Mouse (Mus musculus): ENCODE data around the gene Mfsd5. TPM values are rescaled to one million over a fixed set of nuclear protein-coding genes. Genes with fewer than 3 reads are reported as not detected.

Mfsd5 gene
- polyA plus RNA-seq, 1 experiment from 2014 or later = 46.7 TPM

- Histone ChIP-seq H3K9ac (peak overlapping the region; percentile 84), H3K27ac (replicated peaks) (peak overlapping the region; percentile 97), H3K4me2 (peak overlapping the region; percentile 96), H3K36me3 (0 out of 2 replicates have a peak, but pooled peaks cover 3% of the 10 kb centered on the region), H3K9me3 (no peaks in the 10 kb centered on the region), H3K4me3 (peak overlapping the region; percentile 20), H3K4me1 (peaks cover 47% of the 10 kb centered on the region), H3K27me3 (replicated peaks) (peaks cover 76% of the 10 kb centered on the region)
- ATAC-seq (ENCODE audit: extremely low read depth, insufficient number of reproducible peaks, low FRiP score, low TSS enrichment) = no peak
- WGBS = 1% methylated on average over 13 of the region's 13 CpGs
Observed at GRCm38 (mm10) chr15:102249251-102249691, 30.0 kb upstream of the Mfsd5 start.

GRCm38 (mm10) chr15:102249967-102250366, 29.3 kb upstream of the Mfsd5 start:
- Histone ChIP-seq H3K9me3 (no peaks in the 10 kb centered on the region), H3K4me2 (peak overlapping the region; percentile 96), H3K9ac (peak overlapping the region; percentile 84), H3K36me3 (0 out of 2 replicates have a peak, but pooled peaks cover 3% of the 10 kb centered on the region), H3K4me1 (peaks cover 43% of the 10 kb centered on the region), H3K27ac (replicated peaks) (peak overlapping the region; percentile 97), H3K27me3 (replicated peaks) (peaks cover 76% of the 10 kb centered on the region), H3K4me3 (no peak overlapping the region)
- WGBS = 45% methylated on average over 9 of the region's 9 CpGs
- ATAC-seq (ENCODE audit: extremely low read depth, insufficient number of reproducible peaks, low FRiP score, low TSS enrichment) = no peak

DNA sequence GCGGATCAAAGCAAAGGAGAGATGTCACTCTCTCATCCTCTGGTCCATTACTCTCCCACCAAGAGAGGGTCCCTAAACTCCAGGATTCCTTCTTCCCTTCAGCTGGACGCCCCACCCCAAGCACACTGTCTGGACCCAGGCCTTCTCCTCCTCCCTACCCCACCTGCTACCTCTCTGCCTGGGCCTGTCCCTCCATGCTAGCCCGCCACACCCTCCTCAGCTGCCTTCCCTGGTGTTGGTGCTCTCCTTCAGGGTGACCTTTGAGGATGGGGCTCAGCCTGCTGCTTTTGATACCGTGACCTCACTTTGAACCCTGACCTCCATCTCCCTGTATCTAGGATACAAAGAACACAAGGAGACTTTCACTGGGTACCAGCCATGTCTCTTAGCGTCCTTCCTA, 28.7 kb upstream of the Mfsd5 start:
- Histone ChIP-seq H3K9me3 (no peaks in the 10 kb centered on the region), H3K4me3 (no peak overlapping the region), H3K36me3 (0 out of 2 replicates have a peak, but pooled peaks cover 3% of the 10 kb centered on the region), H3K9ac (no peak overlapping the region), H3K4me1 (peaks cover 37% of the 10 kb centered on the region), H3K27ac (replicated peaks) (no peak overlapping the region), H3K4me2 (no peak overlapping the region; the same call in 1 of the 2 replicates), H3K27me3 (replicated peaks) (peaks cover 76% of the 10 kb centered on the region)
- no peak for ATAC-seq (ENCODE audit: extremely low read depth, insufficient number of reproducible peaks, low FRiP score, low TSS enrichment)
- WGBS = 76% methylated on average over 5 of the region's 5 CpGs

DNA sequence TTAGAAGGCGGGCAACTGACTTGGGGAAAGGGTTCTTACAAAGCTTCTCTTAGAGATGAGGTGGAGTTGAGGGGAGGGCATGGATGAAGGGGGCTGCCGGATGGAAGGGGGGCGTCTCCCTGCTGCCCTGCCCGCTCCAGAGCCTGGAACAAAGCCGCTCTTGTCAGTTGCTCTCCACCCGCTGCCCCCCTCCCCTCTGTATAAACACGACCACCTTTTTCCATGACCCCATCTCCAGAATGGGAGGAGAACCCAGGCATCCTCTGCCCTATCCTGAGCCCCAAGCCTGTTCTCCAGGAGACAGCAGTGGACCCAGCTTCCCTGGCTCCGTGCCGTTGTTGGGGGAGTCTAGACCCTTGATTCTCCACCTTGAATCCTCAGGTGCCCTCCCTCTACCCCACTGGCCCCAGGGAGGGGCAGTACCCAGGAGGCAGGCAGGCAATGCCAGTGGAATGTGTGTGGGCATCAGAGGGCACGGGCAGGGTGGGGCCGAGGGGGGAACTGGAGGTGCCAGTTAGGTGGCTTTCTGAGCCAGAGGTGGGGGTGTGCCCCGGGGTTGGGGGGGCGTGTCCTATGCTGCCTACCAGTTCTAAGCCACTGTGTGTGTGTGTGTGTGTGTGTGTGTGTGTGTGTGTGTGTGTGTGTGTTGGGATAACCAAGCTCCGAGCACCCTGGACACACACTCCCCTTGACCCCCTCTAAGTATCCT, 23.6 kb upstream of the Mfsd5 start:
- H3K9ac ChIP-seq = peak overlapping the region; percentile 85
- no peak for ATAC-seq (ENCODE audit: extremely low read depth, insufficient number of reproducible peaks, low FRiP score, low TSS enrichment)
- 0 out of 2 replicates have a peak, but pooled peaks cover 3% of the 10 kb centered on the region for H3K36me3 ChIP-seq
- WGBS = 44% methylated on average over 13 of the region's 14 CpGs
- peaks cover 89% of the 10 kb centered on the region for H3K27me3 ChIP-seq (replicated peaks)
- peak overlapping the region; percentile 66 for H3K4me3 ChIP-seq
- peak overlapping the region; percentile 78 for H3K27ac ChIP-seq (replicated peaks)
- H3K4me2 ChIP-seq = peak overlapping the region; percentile 94
- H3K4me1 ChIP-seq = peaks cover 28% of the 10 kb centered on the region
- no peaks in the 10 kb centered on the region for H3K9me3 ChIP-seq

- ATAC-seq (ENCODE audit: extremely low read depth, insufficient number of reproducible peaks, low FRiP score, low TSS enrichment) = no peak
- peak overlapping the region; percentile 66 for H3K4me3 ChIP-seq
- peak overlapping the region; percentile 94 for H3K4me2 ChIP-seq
- H3K4me1 ChIP-seq = peaks cover 28% of the 10 kb centered on the region
- H3K9me3 ChIP-seq = no peaks in the 10 kb centered on the region
- H3K9ac ChIP-seq = peak overlapping the region; percentile 85
- H3K27me3 ChIP-seq (replicated peaks) = peaks cover 83% of the 10 kb centered on the region
- H3K27ac ChIP-seq (replicated peaks) = peak overlapping the region; percentile 78
- H3K36me3 ChIP-seq = no peaks in the 10 kb centered on the region
- 8% methylated on average over 22 of the region's 22 CpGs for WGBS
Observed at GRCm38 (mm10) chr15:102256431-102257201, 22.6 kb upstream of the Mfsd5 start.

GRCm38 (mm10) chr15:102257202-102258075, 21.8 kb upstream of the Mfsd5 start, which contains the start of gene Rarg:
Rarg (minus strand) TSS chr15:102257517.
- H3K36me3 ChIP-seq = no peaks in the 10 kb centered on the region
- H3K27me3 ChIP-seq (replicated peaks) = peaks cover 83% of the 10 kb centered on the region
- peaks cover 28% of the 10 kb centered on the region for H3K4me1 ChIP-seq
- H3K4me2 ChIP-seq = peak within 1 kb of the TSS; percentile 94
- peak within 1 kb of the TSS; percentile 78 for H3K27ac ChIP-seq (replicated peaks)
- H3K4me3 ChIP-seq = peak within 1 kb of the TSS; percentile 66
- H3K9ac ChIP-seq = peak within 1 kb of the TSS; percentile 85
- 2% methylated on average over 43 of the region's 46 CpGs for WGBS
- 0 out of 2 replicates have a peak, but pooled peaks have one; percentile 11 for ATAC-seq (ENCODE audit: extremely low read depth, insufficient number of reproducible peaks, low FRiP score, low TSS enrichment)
- H3K9me3 ChIP-seq = no peaks in the 10 kb centered on the region

DNA sequence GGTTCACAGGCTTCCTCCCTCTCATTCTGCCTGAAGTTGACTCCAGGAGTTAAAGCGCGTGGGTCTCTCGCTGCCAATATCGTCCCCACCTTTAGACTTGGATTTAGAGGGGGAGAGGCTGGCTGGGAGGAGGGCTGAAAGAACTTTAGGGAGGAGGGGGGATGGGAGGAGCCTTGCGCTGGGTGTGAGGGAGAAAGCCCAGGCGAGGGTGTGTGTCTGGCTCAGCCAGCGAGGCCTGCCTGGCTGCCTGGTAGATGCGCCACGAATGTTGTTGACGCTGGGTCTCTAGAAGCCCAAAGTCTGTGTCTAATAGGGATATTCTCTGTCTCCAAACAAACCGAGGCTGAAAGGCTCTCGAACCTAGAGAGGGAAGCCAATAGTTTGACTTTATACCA, 21.2 kb upstream of the Mfsd5 start:
- Histone ChIP-seq H3K4me1 (peaks cover 28% of the 10 kb centered on the region), H3K9ac (peak overlapping the region; percentile 85), H3K36me3 (no peaks in the 10 kb centered on the region), H3K4me3 (peak overlapping the region; percentile 66), H3K27ac (replicated peaks) (peak overlapping the region; percentile 78), H3K9me3 (no peaks in the 10 kb centered on the region), H3K27me3 (replicated peaks) (peaks cover 84% of the 10 kb centered on the region), H3K4me2 (peak overlapping the region; percentile 94)
- WGBS = 8% methylated on average over 12 of the region's 12 CpGs
- no peak for ATAC-seq (ENCODE audit: extremely low read depth, insufficient number of reproducible peaks, low FRiP score, low TSS enrichment)

DNA sequence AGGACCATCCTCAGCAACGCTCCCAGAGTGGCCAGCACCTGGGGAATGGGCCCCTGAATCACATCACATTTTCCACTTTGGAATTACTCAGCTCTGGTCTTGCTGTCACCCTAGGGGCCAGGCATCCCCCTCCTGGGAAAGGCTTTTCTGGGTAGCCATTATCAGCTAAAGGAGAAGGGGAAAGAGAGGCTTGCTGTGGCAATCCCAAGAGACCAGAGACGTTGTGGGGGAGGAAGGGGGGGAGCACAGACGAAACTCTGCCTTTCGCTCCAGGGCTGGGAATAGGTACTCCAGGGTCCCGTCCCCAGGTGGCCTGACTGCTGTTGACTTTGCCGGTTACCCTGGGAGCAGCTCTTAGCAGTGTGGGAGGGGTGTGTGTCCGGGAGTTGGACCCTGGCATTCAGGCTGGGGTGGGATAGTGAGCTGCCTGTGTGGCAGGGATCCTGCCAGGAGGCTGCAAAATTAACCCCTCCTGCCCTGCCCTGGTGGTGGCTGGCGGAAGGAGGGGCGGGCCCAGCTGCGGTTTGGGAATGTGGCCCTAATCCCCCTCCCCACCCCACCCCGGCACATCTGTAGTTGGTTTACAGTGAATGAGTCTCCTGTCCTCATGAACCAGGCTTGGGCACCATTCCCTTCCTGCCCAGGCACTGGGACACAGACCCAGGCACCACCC, 20.5 kb upstream of the Mfsd5 start:
- 19% methylated on average over 11 of the region's 11 CpGs for WGBS
- Histone ChIP-seq H3K27ac (replicated peaks) (peak overlapping the region; percentile 78), H3K4me2 (peak overlapping the region; percentile 94), H3K9ac (peak overlapping the region; percentile 85), H3K36me3 (no peaks in the 10 kb centered on the region), H3K9me3 (no peaks in the 10 kb centered on the region), H3K4me3 (no peak overlapping the region), H3K27me3 (replicated peaks) (peaks cover 88% of the 10 kb centered on the region), H3K4me1 (peaks cover 28% of the 10 kb centered on the region)
- no peak for ATAC-seq (ENCODE audit: extremely low read depth, insufficient number of reproducible peaks, low FRiP score, low TSS enrichment)

DNA sequence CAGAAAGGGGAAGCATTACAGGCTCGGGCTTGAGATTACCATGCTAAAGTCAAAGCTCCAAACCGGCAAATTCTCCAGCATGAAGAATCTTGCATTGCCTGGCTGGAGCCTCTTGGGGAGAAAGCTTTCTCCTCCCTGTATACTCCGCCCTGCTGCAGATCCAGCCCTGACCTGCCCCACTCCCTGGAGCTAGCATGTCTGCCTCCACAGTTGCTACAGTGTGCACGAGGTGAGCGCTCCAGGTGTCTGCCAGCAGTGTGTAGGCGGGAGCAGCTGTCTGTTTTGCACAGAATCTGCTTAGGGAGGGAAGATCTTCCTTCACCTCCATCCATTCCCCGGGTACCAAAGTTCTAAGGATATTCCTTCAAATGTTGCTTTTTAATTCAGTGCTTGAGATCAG, 16.7 kb upstream of the Mfsd5 start:
- H3K4me2 ChIP-seq = no peak overlapping the region
- H3K27ac ChIP-seq (replicated peaks) = no peak overlapping the region
- H3K9ac ChIP-seq = no peak overlapping the region
- ATAC-seq (ENCODE audit: extremely low read depth, insufficient number of reproducible peaks, low FRiP score, low TSS enrichment) = no peak
- H3K27me3 ChIP-seq (replicated peaks) = peaks cover 54% of the 10 kb centered on the region
- peaks cover 14% of the 10 kb centered on the region for H3K4me1 ChIP-seq
- H3K9me3 ChIP-seq = no peaks in the 10 kb centered on the region
- no peak overlapping the region for H3K4me3 ChIP-seq
- no peaks in the 10 kb centered on the region for H3K36me3 ChIP-seq
- 46% methylated on average over 7 of the region's 7 CpGs for WGBS

GRCm38 (mm10) chr15:102263037-102263436, 16.2 kb upstream of the Mfsd5 start:
- H3K4me3 ChIP-seq = no peak overlapping the region
- no peak for ATAC-seq (ENCODE audit: extremely low read depth, insufficient number of reproducible peaks, low FRiP score, low TSS enrichment)
- H3K36me3 ChIP-seq = no peaks in the 10 kb centered on the region
- H3K4me2 ChIP-seq = no peak overlapping the region
- peaks cover 50% of the 10 kb centered on the region for H3K27me3 ChIP-seq (replicated peaks)
- no peak overlapping the region for H3K27ac ChIP-seq (replicated peaks)
- no peaks in the 10 kb centered on the region for H3K9me3 ChIP-seq
- peaks cover 9% of the 10 kb centered on the region for H3K4me1 ChIP-seq
- H3K9ac ChIP-seq = no peak overlapping the region
- WGBS = 60% methylated on average over 2 of the region's 2 CpGs

Data from heart, embryonic 13.5 days (tissue).